Comparison of ENCODE assay signal across 12 mouse cellular contexts in genomic region chr2:57657409-57657808, GRCm38 (mm10).
"Had no signal": no experiment of that assay in that cellular context is flagged by ENCODE, and none has a peak within 500 bp of the region (broad histone marks: within the 10 kb centered on the region; RNA-seq: fewer than 3 reads in every experiment).

No protein-coding gene starts in this region.

- H3K4me3 ChIP-seq: layer of hippocampus, adult 2 months; limb, embryonic 12.5 days; liver, embryonic 13.5 days; lung, embryonic 15.5 days; midbrain, embryonic 12.5 days; stomach, embryonic 15.5 days had no signal

- H3K27ac ChIP-seq: layer of hippocampus, adult 2 months; limb, embryonic 12.5 days; liver, embryonic 13.5 days; lung, embryonic 15.5 days; midbrain, embryonic 12.5 days; stomach, embryonic 15.5 days had no signal

- H3K36me3 ChIP-seq: limb, embryonic 12.5 days; liver, embryonic 13.5 days; lung, embryonic 15.5 days; midbrain, embryonic 12.5 days; stomach, embryonic 15.5 days had no signal

- DNase-seq: kidney, adult 18-20 months; kidney, postnatal 10 days; kidney, postnatal 4 days; liver; liver, embryonic 13.5 days; liver, postnatal 0 days; lung, postnatal 14 days had no signal

- H3K4me1 ChIP-seq: limb, embryonic 12.5 days; liver, embryonic 13.5 days; lung, embryonic 15.5 days; midbrain, embryonic 12.5 days; stomach, embryonic 15.5 days had no signal

- H3K27me3 ChIP-seq: limb, embryonic 12.5 days; liver, embryonic 13.5 days; lung, embryonic 15.5 days; midbrain, embryonic 12.5 days; stomach, embryonic 15.5 days had no signal

- ATAC-seq: liver, postnatal 0 days had no signal
